Mouse (Mus musculus) olfactory bulb, adult 2 months (tissue): ENCODE measurements around the gene Idh1.

ENCODE experiments used
- CTCF ChIP-seq: fragments of 200-500 bp; IDR thresholded peaks from 2 replicates; pipeline ENCODE4 v1.5.1; 2012; ENCODE audit warnings: low read depth, mild to moderate bottlenecking, low read length, moderate library complexity; ENCODE audit not compliant: insufficient read depth
- POLR2A ChIP-seq: fragments of 200-500 bp; IDR thresholded peaks from 2 replicates; pipeline ENCODE4 v1.6.1; 2012; ENCODE audit warnings: mild to moderate bottlenecking, low read depth, low read length, moderate library complexity; ENCODE audit not compliant: insufficient read depth

DNA sequence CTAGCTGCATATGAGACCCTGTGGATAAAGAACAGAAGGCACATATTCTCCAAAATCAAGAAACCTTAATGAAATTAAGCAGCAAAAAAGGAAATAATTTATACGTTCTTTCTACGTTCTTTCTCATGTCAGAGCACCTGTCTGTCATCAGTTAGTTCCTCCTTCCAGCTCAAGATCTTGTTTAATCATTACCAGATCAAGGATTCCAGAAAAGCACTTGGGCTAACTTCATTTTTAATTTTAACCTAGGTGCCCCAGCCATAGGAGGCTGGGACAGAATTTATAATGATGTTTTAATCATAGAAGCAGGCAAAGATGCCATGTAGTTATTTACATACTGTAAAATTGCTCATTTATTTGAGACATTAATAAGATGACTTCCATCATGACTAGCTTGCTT lies 41.5 kb downstream of the Idh1 start:
- TF ChIP-seq CTCF: no peak
- no peak for TF ChIP-seq POLR2A
